Mouse (Mus musculus) stomach, embryonic 15.5 days (tissue): ENCODE data around the gene Traf2. TPM values are rescaled to one million over a fixed set of nuclear protein-coding genes. Genes with fewer than 3 reads are reported as not detected.

Experiments
- ATAC-seq: fragments of 200-750 bp; cut with Nextera tagmentation; 2 replicates; pipeline ENCODE4 v1.8.0; 2017; ENCODE audit warnings: low read depth, moderate number of reproducible peaks, moderate TSS enrichment; ENCODE audit not compliant: insufficient read depth, low FRiP score
- H3K27ac ChIP-seq: fragments of 300-500 bp; sonication (generic); 2 replicates; pipeline ENCODE4 v1.5.1; 2015; ENCODE audit warnings: mild to moderate bottlenecking, inconsistent platforms
- H3K27me3 ChIP-seq: fragments of 300-500 bp; sonication (generic); replicated peaks from 2 replicates; pipeline ENCODE4 v1.6.1; 2015; ENCODE audit warnings: inconsistent platforms
- H3K36me3 ChIP-seq: fragments of 300-500 bp; sonication (generic); 2 replicates; pipeline ENCODE4 v1.6.1; 2015; ENCODE audit warnings: inconsistent platforms
- H3K4me1 ChIP-seq: fragments of 300-500 bp; sonication (generic); 2 replicates; pipeline ENCODE4 v1.6.1; 2015; ENCODE audit warnings: inconsistent platforms
- H3K4me2 ChIP-seq: fragments of 300-500 bp; sonication (generic); 2 replicates; pipeline ENCODE4 v1.6.1; 2015; ENCODE audit warnings: mild to moderate bottlenecking, inconsistent platforms
- H3K4me3 ChIP-seq: fragments of 300-500 bp; sonication (generic); replicated peaks from 2 replicates; pipeline ENCODE4 v1.5.1; 2015; ENCODE audit warnings: inconsistent platforms
- H3K9ac ChIP-seq: fragments of 300-500 bp; sonication (generic); 2 replicates; pipeline ENCODE4 v1.6.1; 2015; ENCODE audit warnings: inconsistent platforms
- H3K9me3 ChIP-seq: fragments of 300-500 bp; sonication (generic); 2 replicates; pipeline ENCODE4 v1.6.1; 2016; ENCODE audit warnings: inconsistent platforms
- WGBS: fragments of 180-500 bp; shearing (Covaris S2); methylation state at CpG from one replicate; pipeline ENCODE4 v1.1.7; 2015; 5-methylcytosine and 5-hydroxymethylcytosine counted together
- polyA plus RNA-seq: library from polyadenylated mRNA; unstranded; fragments of >200 nt; fragmentation: Nextera tagmentation; extraction: Ambion mirVana; gene quantifications from 2 replicates; pipeline ENCODE4 v1.2.1, GENCODE M21; 2015

Gene Traf2
- polyA plus RNA-seq, 1 experiment from 2014 or later, result 31.2 TPM

GRCm38 (mm10) chr2:25574579-25575431 is 28.1 kb upstream of the Traf2 start, which contains the start of the genes Mamdc4 and Phpt1:
TSS of gene Mamdc4 (minus strand) at chr2:25574845.
TSS of gene Phpt1 (minus strand) at chr2:25575224.
- Histone ChIP-seq H3K9ac (peak within 1 kb of the TSS; percentile 48; the same call in 1 of the 2 replicates), H3K27me3 (peaks cover 36% of the 10 kb centered on the region), H3K4me3 (peak within 1 kb of the TSS; percentile 50), H3K4me2 (peak within 1 kb of the TSS; percentile 92), H3K27ac (peak within 1 kb of the TSS; percentile 89), H3K36me3 (no peaks in the 10 kb centered on the region), H3K9me3 (no peaks in the 10 kb centered on the region), H3K4me1 (peaks cover 51% of the 10 kb centered on the region)
- WGBS, result under 1% methylated on average over 43 of the region's 45 CpGs
- peak; percentile 97 for ATAC-seq

- H3K36me3 ChIP-seq, result 0 out of 2 replicates have a peak, but pooled peaks cover 4% of the 10 kb centered on the region
- peaks cover 29% of the 10 kb centered on the region for H3K27me3 ChIP-seq
- peak overlapping the region; percentile 92 for H3K4me2 ChIP-seq
- H3K9me3 ChIP-seq, result no peaks in the 10 kb centered on the region
- no peak for ATAC-seq
- H3K4me1 ChIP-seq, result peaks cover 45% of the 10 kb centered on the region
- peak overlapping the region; percentile 21; the same call in 1 of the 2 replicates for H3K9ac ChIP-seq
- 14% methylated on average over 11 of the region's 11 CpGs for WGBS
- H3K4me3 ChIP-seq, result peak overlapping the region; percentile 50
- peak overlapping the region; percentile 89 for H3K27ac ChIP-seq
Observed at GRCm38 (mm10) chr2:25574136-25574535, 27.4 kb upstream of the Traf2 start.

DNA sequence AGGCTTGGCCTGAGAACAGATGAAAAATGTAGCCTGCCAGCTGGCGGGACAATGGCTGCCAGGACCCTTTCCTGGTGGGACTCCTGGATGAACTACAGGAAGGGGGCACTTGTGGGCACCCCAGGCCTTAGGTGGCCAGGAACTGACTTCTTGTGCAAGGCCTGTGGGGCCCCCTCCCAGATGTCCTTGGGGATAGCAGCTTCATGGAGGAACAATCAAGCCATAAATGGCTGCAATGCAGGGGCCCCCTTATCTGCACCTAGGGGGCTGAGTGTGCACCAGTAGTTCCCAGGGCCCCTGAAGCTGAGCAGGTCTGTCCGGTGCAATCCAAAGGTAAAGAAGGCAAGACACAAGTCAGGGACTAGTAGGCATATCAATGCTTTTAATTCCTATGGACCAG is 26.3 kb upstream of the Traf2 start:
- Histone ChIP-seq H3K4me2 (peak overlapping the region; percentile 92), H3K9me3 (no peaks in the 10 kb centered on the region), H3K4me1 (peaks cover 35% of the 10 kb centered on the region), H3K27ac (0 out of 2 replicates have a peak overlapping the region, but pooled peaks have one; percentile 3), H3K36me3 (0 out of 2 replicates have a peak, but pooled peaks cover 4% of the 10 kb centered on the region), H3K27me3 (peaks cover 19% of the 10 kb centered on the region), H3K9ac (no peak overlapping the region), H3K4me3 (no peak overlapping the region)
- WGBS, result 82% methylated on average over 2 of the region's 2 CpGs
- ATAC-seq, result no peak

GRCm38 (mm10) chr2:25571221-25571620 is 24.5 kb upstream of the Traf2 start:
- Histone ChIP-seq H3K27me3 (peaks cover under 1% of the 10 kb centered on the region; the same call in 1 of the 2 replicates), H3K4me3 (no peak overlapping the region), H3K9ac (no peak overlapping the region), H3K4me1 (peaks cover 22% of the 10 kb centered on the region), H3K4me2 (no peak overlapping the region), H3K27ac (no peak overlapping the region), H3K36me3 (0 out of 2 replicates have a peak, but pooled peaks cover 4% of the 10 kb centered on the region), H3K9me3 (no peaks in the 10 kb centered on the region)
- 77% methylated on average over 4 of the region's 4 CpGs for WGBS
- no peak for ATAC-seq

GRCm38 (mm10) chr2:25569323-25569722 is 22.6 kb upstream of the Traf2 start:
- Histone ChIP-seq H3K4me1 (peaks cover 13% of the 10 kb centered on the region), H3K4me3 (no peak overlapping the region), H3K9me3 (no peaks in the 10 kb centered on the region), H3K27me3 (no peaks in the 10 kb centered on the region), H3K4me2 (no peak overlapping the region), H3K27ac (no peak overlapping the region), H3K9ac (no peak overlapping the region), H3K36me3 (peaks cover 14% of the 10 kb centered on the region; the same call in 1 of the 2 replicates)
- no peak for ATAC-seq
- WGBS, result 89% methylated on average over 3 of the region's 3 CpGs

- H3K9ac ChIP-seq, result no peak overlapping the region
- 84% methylated on average over 6 of the region's 6 CpGs for WGBS
- no peak for ATAC-seq
- no peak overlapping the region for H3K27ac ChIP-seq
- peaks cover 6% of the 10 kb centered on the region for H3K4me1 ChIP-seq
- no peaks in the 10 kb centered on the region for H3K9me3 ChIP-seq
- H3K4me2 ChIP-seq, result no peak overlapping the region
- H3K36me3 ChIP-seq, result peaks cover 22% of the 10 kb centered on the region; the same call in 1 of the 2 replicates
- H3K4me3 ChIP-seq, result no peak overlapping the region
- no peaks in the 10 kb centered on the region for H3K27me3 ChIP-seq
Observed at GRCm38 (mm10) chr2:25568473-25569019, 21.8 kb upstream of the Traf2 start.

DNA sequence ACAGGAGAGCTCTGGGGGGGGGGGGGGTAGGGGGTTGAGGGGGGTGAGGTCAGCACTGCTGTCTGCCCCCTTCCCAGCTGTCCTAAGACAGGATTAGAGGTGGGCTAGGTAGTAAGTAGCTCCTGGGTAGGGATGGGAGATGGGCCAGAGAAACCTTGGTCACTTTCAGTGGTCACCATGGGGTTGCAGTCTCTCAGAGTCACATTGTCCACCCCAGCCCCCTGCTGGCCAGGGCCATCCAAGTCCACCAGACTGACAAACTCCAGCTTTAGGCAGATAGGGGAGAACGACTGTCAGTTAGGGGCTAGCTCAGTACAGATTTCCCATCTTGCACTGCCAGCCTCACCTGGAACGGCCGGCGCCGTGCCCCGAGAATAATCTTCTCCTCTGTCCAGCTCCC is 19.8 kb upstream of the Traf2 start:
- Histone ChIP-seq H3K9ac (no peak overlapping the region), H3K9me3 (no peaks in the 10 kb centered on the region), H3K27ac (no peak overlapping the region), H3K4me3 (no peak overlapping the region), H3K36me3 (peaks cover 42% of the 10 kb centered on the region), H3K4me2 (no peak overlapping the region), H3K27me3 (no peaks in the 10 kb centered on the region), H3K4me1 (no peaks in the 10 kb centered on the region)
- ATAC-seq, result no peak
- 72% methylated on average over 6 of the region's 6 CpGs for WGBS

DNA sequence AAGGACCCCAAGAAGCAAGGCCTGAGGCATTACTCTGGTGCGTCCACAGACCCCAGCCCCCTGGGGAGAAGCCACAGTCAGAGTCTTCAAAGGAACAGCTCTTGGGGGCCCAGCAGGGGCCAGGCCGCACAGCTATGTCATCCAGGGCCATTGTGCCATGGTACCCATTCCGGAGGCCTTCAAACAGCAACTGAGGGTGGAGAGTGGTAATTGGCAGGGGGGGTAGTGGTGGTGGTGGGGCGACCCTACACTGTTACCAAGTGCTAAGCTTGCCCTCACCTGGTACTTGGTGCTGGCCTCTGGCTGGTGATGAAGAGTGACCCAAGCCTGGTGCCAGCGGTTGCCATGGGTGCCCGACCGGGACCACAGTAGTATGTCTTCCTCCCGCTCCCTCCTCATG is 19.0 kb upstream of the Traf2 start:
- 91% methylated on average over 8 of the region's 8 CpGs for WGBS
- H3K36me3 ChIP-seq, result peaks cover 50% of the 10 kb centered on the region

GRCm38 (mm10) chr2:25561946-25562345 is 15.2 kb upstream of the Traf2 start:
- H3K9me3 ChIP-seq, result no peaks in the 10 kb centered on the region
- H3K27ac ChIP-seq, result no peak overlapping the region
- no peak overlapping the region for H3K9ac ChIP-seq
- H3K4me1 ChIP-seq, result peaks cover 14% of the 10 kb centered on the region
- no peak overlapping the region for H3K4me2 ChIP-seq
- peaks cover 51% of the 10 kb centered on the region for H3K36me3 ChIP-seq
- WGBS, result 80% methylated on average over 9 of the region's 9 CpGs
- ATAC-seq, result no peak
- no peak overlapping the region for H3K4me3 ChIP-seq
- no peaks in the 10 kb centered on the region for H3K27me3 ChIP-seq

More for the DNA sequence above, 19.0 kb upstream of the Traf2 start:
- H3K9ac ChIP-seq, result no peak overlapping the region
- ATAC-seq, result no peak
- no peak overlapping the region for H3K27ac ChIP-seq
- H3K9me3 ChIP-seq, result no peaks in the 10 kb centered on the region
- no peaks in the 10 kb centered on the region for H3K4me1 ChIP-seq
- H3K4me3 ChIP-seq, result no peak overlapping the region
- H3K4me2 ChIP-seq, result no peak overlapping the region
- no peaks in the 10 kb centered on the region for H3K27me3 ChIP-seq

DNA sequence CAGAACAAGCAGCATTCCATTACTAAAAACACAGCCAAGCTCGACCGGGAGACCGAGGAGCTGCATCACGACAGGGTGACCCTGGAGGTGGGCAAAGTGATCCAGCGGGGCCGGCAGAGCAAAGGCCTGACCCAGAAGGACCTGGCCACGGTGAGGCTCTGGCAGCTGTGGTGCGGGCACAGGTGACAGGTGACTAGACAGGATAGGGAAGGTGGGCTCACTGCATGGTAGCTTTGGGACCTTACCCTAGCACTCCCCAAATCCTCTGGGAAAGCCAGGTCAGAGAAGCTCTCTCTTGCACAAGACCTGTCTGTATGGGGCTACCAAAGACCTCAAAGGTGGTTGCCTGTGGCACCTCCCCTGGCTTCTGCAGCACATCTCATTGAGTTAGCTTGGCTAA is 13.8 kb upstream of the Traf2 start:
- Histone ChIP-seq H3K27me3 (no peaks in the 10 kb centered on the region), H3K36me3 (peaks cover 51% of the 10 kb centered on the region), H3K4me2 (no peak overlapping the region), H3K4me3 (no peak overlapping the region), H3K9me3 (no peaks in the 10 kb centered on the region), H3K9ac (no peak overlapping the region), H3K27ac (no peak overlapping the region), H3K4me1 (peaks cover 14% of the 10 kb centered on the region)
- ATAC-seq, result no peak
- WGBS, result 87% methylated on average over 8 of the region's 8 CpGs

GRCm38 (mm10) chr2:25558774-25559173 is 12.0 kb upstream of the Traf2 start:
- Histone ChIP-seq H3K4me1 (peaks cover 14% of the 10 kb centered on the region), H3K9me3 (no peaks in the 10 kb centered on the region), H3K36me3 (peaks cover 34% of the 10 kb centered on the region), H3K27me3 (no peaks in the 10 kb centered on the region), H3K4me2 (peak overlapping the region; percentile 88), H3K9ac (peak overlapping the region; percentile 97; the same call in 1 of the 2 replicates), H3K27ac (0 out of 2 replicates have a peak overlapping the region, but pooled peaks have one; percentile 14), H3K4me3 (peak overlapping the region; percentile 91)
- ATAC-seq, result no peak
- WGBS, result 62% methylated on average over 6 of the region's 6 CpGs

GRCm38 (mm10) chr2:25557964-25558360 is 11.2 kb upstream of the Traf2 start:
- WGBS, result under 1% methylated on average over 24 of the region's 24 CpGs
- H3K27me3 ChIP-seq, result no peaks in the 10 kb centered on the region
- ATAC-seq, result no peak

More at GRCm38 (mm10) chr2:25557964-25558360, 11.2 kb upstream of the Traf2 start:
- Histone ChIP-seq H3K4me2 (peak overlapping the region; percentile 88), H3K36me3 (peaks cover 26% of the 10 kb centered on the region), H3K4me1 (peaks cover 14% of the 10 kb centered on the region), H3K9me3 (no peaks in the 10 kb centered on the region), H3K4me3 (peak overlapping the region; percentile 91), H3K27ac (peak overlapping the region; percentile 72), H3K9ac (peak overlapping the region; percentile 97)
